Mouse (Mus musculus) urinary bladder, postnatal 25 days (tissue): ENCODE data around the gene Gm16427.
"Not testable (repeated sequence)": the region's sequence is repeated elsewhere in the genome, so short reads cannot be mapped to it uniquely, and the experiment has no call there.

Experiments
- DNase-seq: peaks from one replicate; pipeline ENCODE4 v3.0.0; 2022; ENCODE audit warnings: low spot score

Gene Gm16427

DNA sequence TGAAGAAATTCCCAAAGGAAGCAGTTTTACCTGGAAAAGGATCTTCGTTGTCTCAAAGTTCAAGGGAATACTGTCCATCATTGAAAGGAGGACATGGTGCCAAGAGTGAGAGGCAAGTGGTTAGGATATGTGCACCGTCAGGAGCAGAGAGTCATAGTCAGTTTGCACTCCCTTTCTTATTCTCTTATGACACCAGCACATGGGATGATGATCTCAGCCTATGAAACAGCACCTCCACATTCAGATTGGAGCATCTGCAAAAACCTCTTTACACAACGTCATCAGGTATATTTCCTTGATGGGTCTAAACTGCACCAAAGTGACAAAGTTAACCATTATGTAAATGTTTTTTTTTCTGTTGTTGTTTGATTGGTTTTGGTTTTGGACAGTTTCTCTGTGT, at the start of gene Gm16427:
TSS of gene Gm16427 (minus strand) at position 101 of the 400 bp plus-strand sequence.
- not testable (repeated sequence) for DNase-seq
